In genomic region chr6:113267988-113268387, GRCm38 (mm10) we compare ENCODE assay signal across 26 mouse cellular contexts. TPM values are rescaled to one million over a fixed set of nuclear protein-coding genes. Genes with fewer than 3 reads are reported as not detected.
"Had no signal": no experiment of that assay in that cellular context is flagged by ENCODE, and none has a peak within 500 bp of the region (broad histone marks: within the 10 kb centered on the region; RNA-seq: fewer than 3 reads in every experiment).

No protein-coding gene starts in this region.

- DNase-seq: gastrocnemius, postnatal 14 days; gastrocnemius, postnatal 36 days; heart, adult 11 months; heart, adult 2 months; heart, postnatal 14 days; heart, postnatal 36 days; kidney, adult 11 months; kidney, adult 8-10 months; kidney, postnatal 10 days; kidney, postnatal 25 days; kidney, postnatal 4 days; liver; liver, embryonic 13.5 days; liver, postnatal 0 days had no signal

- H3K4me1 ChIP-seq: hindbrain, embryonic 13.5 days; hindbrain, embryonic 15.5 days; limb, embryonic 13.5 days; liver, embryonic 13.5 days; liver, embryonic 15.5 days had no signal

- H3K4me3 ChIP-seq: heart, adult 2 months; hindbrain, embryonic 13.5 days; hindbrain, embryonic 15.5 days; left cerebral cortex, adult 2 months; limb, embryonic 13.5 days; liver, embryonic 13.5 days; liver, embryonic 15.5 days had no signal

- H3K27me3 ChIP-seq: hindbrain, embryonic 13.5 days; hindbrain, embryonic 15.5 days; limb, embryonic 13.5 days; liver, embryonic 13.5 days; liver, embryonic 15.5 days had no signal

- H3K27ac ChIP-seq: heart, adult 2 months; hindbrain, embryonic 13.5 days; hindbrain, embryonic 15.5 days; hindbrain, postnatal 0 days; left cerebral cortex, adult 2 months; limb, embryonic 13.5 days; liver, embryonic 13.5 days; liver, embryonic 15.5 days had no signal

- H3K9me3 ChIP-seq: hindbrain, embryonic 13.5 days; hindbrain, embryonic 15.5 days; limb, embryonic 13.5 days; liver, embryonic 13.5 days; liver, embryonic 15.5 days had no signal

- ATAC-seq: hindbrain, postnatal 0 days; intestine, embryonic 16.5 days; liver, postnatal 0 days had no signal

- H3K4me2 ChIP-seq: heart, embryonic 11.5 days; hindbrain, embryonic 13.5 days; hindbrain, embryonic 15.5 days; limb, embryonic 13.5 days; liver, embryonic 11.5 days; liver, embryonic 13.5 days; liver, embryonic 15.5 days had no signal

- H3K9ac ChIP-seq: hindbrain, embryonic 13.5 days; hindbrain, embryonic 15.5 days; limb, embryonic 13.5 days; liver, embryonic 13.5 days; liver, embryonic 15.5 days; liver, postnatal 0 days had no signal

RNA-seq across cellular contexts. Expression of gene Cpne9, which starts 14.1 kb away (rescaled TPM):
- total RNA-seq: gastrocnemius, adult 8-10 months; gastrocnemius, postnatal 36 days had no signal
- polyA plus RNA-seq: gonadal fat pad, adult 2 months; intestine, embryonic 16.5 days; kidney, embryonic 16.5 days; liver, embryonic 13.5 days; liver, embryonic 15.5 days had no signal
